Mouse (Mus musculus) B cell, adult 67 days (primary cell): Measurements from ENCODE around the gene Gm9048. TPM values are rescaled to one million over a fixed set of nuclear protein-coding genes. Genes with fewer than 3 reads are reported as not detected.

Source experiments
- total RNA-seq, 2 experiments: library from RNA; stranded (reverse); gene quantifications; 4 replicates each; pipeline ENCODE4 v1.2.4; 2023

The Gm9048 gene
- not detected for total RNA-seq

DNA sequence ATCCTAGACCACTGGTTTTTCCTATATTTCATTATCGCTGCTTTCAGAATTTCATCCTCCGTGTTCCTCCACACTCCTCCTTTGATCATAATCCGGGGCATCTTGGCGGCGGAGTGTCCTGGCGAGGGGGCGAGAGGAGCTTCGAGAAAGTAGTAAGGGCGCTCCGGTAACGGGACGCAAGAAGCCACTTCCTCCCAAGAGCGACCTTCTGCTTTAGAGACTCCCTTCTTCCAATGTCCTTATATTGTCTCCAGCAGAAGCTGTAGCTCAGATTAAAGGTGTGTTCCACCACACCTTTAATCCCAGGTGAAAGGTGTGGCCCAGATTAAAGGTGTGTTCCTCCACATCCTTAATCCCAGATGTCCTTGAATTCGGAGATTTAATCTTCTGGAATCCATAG, at the start of gene Gm9048:
Gm9048 (minus strand) TSS at position 101 of the 400 bp plus-strand sequence.

DNA sequence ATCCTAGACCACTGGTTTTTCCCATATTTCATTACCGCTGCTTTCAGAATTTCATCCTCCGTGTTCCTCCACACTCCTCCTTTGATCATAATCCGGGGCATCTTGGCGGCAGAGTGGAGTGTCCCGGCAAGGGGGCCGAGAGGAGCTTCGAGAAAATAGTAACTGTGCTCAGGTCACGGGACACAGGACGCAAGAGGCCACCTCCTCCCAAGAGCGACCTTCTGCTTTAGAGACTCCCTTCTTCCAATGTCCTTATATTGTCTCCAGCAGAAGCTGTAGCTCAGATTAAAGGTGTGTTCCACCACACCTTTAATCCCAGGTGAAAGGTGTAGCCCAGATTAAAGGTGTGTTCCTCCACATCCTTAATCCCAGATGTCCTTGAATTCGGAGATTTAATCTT, 5.5 kb upstream of the Gm9048 start, which contains the start of gene Gm9049:
Gm9049 (minus strand) TSS at position 101 of the 400 bp plus-strand sequence.

DNA sequence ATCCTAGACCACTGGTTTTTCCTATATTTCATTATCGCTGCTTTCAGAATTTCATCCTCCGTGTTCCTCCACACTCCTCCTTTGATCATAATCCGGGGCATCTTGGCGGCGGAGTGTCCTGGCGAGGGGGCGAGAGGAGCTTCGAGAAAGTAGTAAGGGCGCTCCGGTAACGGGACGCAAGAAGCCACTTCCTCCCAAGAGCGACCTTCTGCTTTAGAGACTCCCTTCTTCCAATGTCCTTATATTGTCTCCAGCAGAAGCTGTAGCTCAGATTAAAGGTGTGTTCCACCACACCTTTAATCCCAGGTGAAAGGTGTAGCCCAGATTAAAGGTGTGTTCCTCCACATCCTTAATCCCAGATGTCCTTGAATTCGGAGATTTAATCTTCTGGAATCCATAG, 5.3 kb downstream of the Gm9048 start, which contains the start of gene Gm9046:
Gm9046 (minus strand) TSS at position 101 of the 400 bp plus-strand sequence.

GRCm38 (mm10) chr10:118337731-118338130, 10.7 kb downstream of the Gm9048 start, which contains the start of gene Gm9045:
Gm9045 (minus strand) TSS chr10:118337831.

GRCm38 (mm10) chr10:118332308-118332707, 16.2 kb downstream of the Gm9048 start, which contains the start of gene Gm9044:
Gm9044 (minus strand) TSS chr10:118332408.

DNA sequence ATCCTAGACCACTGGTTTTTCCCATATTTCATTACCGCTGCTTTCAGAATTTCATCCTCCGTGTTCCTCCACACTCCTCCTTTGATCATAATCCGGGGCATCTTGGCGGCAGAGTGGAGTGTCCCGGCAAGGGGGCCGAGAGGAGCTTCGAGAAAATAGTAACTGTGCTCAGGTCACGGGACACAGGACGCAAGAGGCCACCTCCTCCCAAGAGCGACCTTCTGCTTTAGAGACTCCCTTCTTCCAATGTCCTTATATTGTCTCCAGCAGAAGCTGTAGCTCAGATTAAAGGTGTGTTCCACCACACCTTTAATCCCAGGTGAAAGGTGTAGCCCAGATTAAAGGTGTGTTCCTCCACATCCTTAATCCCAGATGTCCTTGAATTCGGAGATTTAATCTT, 21.6 kb downstream of the Gm9048 start, which contains the start of gene Gm9040:
Gm9040 (minus strand) TSS at position 101 of the 400 bp plus-strand sequence.

Other genes starting within 250 kb of the Gm9048 start
- gene Mdm1, start 206.9 kb downstream of the Gm9048 start, total RNA-seq: 10 to 100 TPM; 12.3 to 13.8 TPM
- gene Il22, start 143.7 kb downstream of the Gm9048 start, total RNA-seq: not detected
- 1 to 10 TPM in 1 of 2 experiments, under 1 TPM in 1; 0.62 to 1.0 TPM for gene Gm32717, start 107.9 kb downstream of the Gm9048 start, total RNA-seq
- gene Gm32802, start 90.0 kb downstream of the Gm9048 start, total RNA-seq: 1 to 10 TPM in 1 of 2 experiments, under 1 TPM in 1; 0.62 to 1.0 TPM
- not detected for gene Iltifb, start 53.6 kb downstream of the Gm9048 start, total RNA-seq
- gene Gm9040, start 21.7 kb downstream of the Gm9048 start, total RNA-seq: not detected
- not detected for gene Gm9044, start 16.3 kb downstream of the Gm9048 start, total RNA-seq
- gene Gm9045, start 10.8 kb downstream of the Gm9048 start, total RNA-seq: not detected
- not detected for gene Gm9046, start 5.4 kb downstream of the Gm9048 start, total RNA-seq
- not detected for gene Gm9049, start 5.4 kb upstream of the Gm9048 start, total RNA-seq
- 1 to 10 TPM; 1.5 to 1.7 TPM for gene Ifng, start 92.4 kb upstream of the Gm9048 start, total RNA-seq